Mouse (Mus musculus) liver, embryonic 12.5 days (tissue): ENCODE results near the gene Myo9a. TPM values are rescaled to one million over a fixed set of nuclear protein-coding genes. Genes with fewer than 3 reads are reported as not detected.

Experiments
- ATAC-seq: fragments of 200-750 bp; cut with Nextera tagmentation; 2 replicates; pipeline ENCODE4 v1.8.0; 2017; ENCODE audit warnings: moderate number of reproducible peaks, mild to moderate bottlenecking, moderate library complexity
- H3K27ac ChIP-seq: fragments of 300-500 bp; sonication (generic); 2 replicates; pipeline ENCODE4 v1.5.1; 2016; ENCODE audit warnings: mild to moderate bottlenecking
- H3K27me3 ChIP-seq: fragments of 300-500 bp; sonication (generic); replicated peaks from 2 replicates; pipeline ENCODE4 v1.6.1; 2016; ENCODE audit warnings: mild to moderate bottlenecking, moderate library complexity
- H3K36me3 ChIP-seq: fragments of 300-500 bp; sonication (generic); 2 replicates; pipeline ENCODE4 v1.6.1; 2016; ENCODE audit warnings: mild to moderate bottlenecking, moderate library complexity
- H3K4me1 ChIP-seq: fragments of 300-500 bp; sonication (generic); 2 replicates; pipeline ENCODE4 v1.6.1; 2016
- H3K4me2 ChIP-seq: fragments of 300-500 bp; sonication (generic); 2 replicates; pipeline ENCODE4 v1.6.1; 2016; ENCODE audit warnings: mild to moderate bottlenecking, moderate library complexity
- H3K4me3 ChIP-seq: fragments of 300-500 bp; sonication (generic); 2 replicates; pipeline ENCODE4 v1.5.1; 2016; ENCODE audit warnings: mild to moderate bottlenecking, moderate library complexity
- H3K9ac ChIP-seq: fragments of 300-500 bp; sonication (generic); 2 replicates; pipeline ENCODE4 v1.6.1; 2016; ENCODE audit warnings: mild to moderate bottlenecking, moderate library complexity
- H3K9me3 ChIP-seq: fragments of 300-500 bp; sonication (generic); replicated peaks from 2 replicates; pipeline ENCODE4 v1.6.1; 2016; ENCODE audit warnings: mild to moderate bottlenecking, moderate library complexity
- WGBS: fragments of 180-500 bp; shearing (Covaris S2); methylation state at CpG from one replicate; pipeline ENCODE4 v1.1.7; 2016; ENCODE audit not compliant: insufficient replicate concordance; 5-methylcytosine and 5-hydroxymethylcytosine counted together
- polyA plus RNA-seq: library from polyadenylated mRNA; unstranded; fragments of >200 nt; fragmentation: Nextera tagmentation; extraction: Ambion mirVana; gene quantifications from 2 replicates; pipeline ENCODE4 v1.2.1, GENCODE M21; 2016

The Myo9a gene
- polyA plus RNA-seq, 1 experiment from 2014 or later: 4.9 TPM

- Histone ChIP-seq H3K4me1 (0 out of 2 replicates have a peak, but pooled peaks cover 2% of the 10 kb centered on the region), H3K36me3 (no peaks in the 10 kb centered on the region), H3K4me3 (no peak overlapping the region), H3K4me2 (no peak overlapping the region), H3K27ac (no peak overlapping the region), H3K9me3 (no peaks in the 10 kb centered on the region), H3K27me3 (peaks cover 10% of the 10 kb centered on the region; the same call in 1 of the 2 replicates), H3K9ac (no peak overlapping the region)
- WGBS: 31% methylated on average over 9 of the region's 9 CpGs
- no peak for ATAC-seq
Measured at GRCm38 (mm10) chr9:59941885-59942350, 191.2 kb downstream of the Myo9a start.

GRCm38 (mm10) chr9:59942501-59943085, 191.9 kb downstream of the Myo9a start:
- Histone ChIP-seq H3K36me3 (no peaks in the 10 kb centered on the region), H3K27me3 (peaks cover 10% of the 10 kb centered on the region; the same call in 1 of the 2 replicates), H3K9ac (no peak overlapping the region), H3K9me3 (no peaks in the 10 kb centered on the region), H3K27ac (no peak overlapping the region), H3K4me3 (no peak overlapping the region), H3K4me2 (no peak overlapping the region), H3K4me1 (0 out of 2 replicates have a peak, but pooled peaks cover 2% of the 10 kb centered on the region)
- no peak for ATAC-seq
- WGBS: 44% methylated on average over 5 of the region's 5 CpGs

GRCm38 (mm10) chr9:59943826-59944225, 193.1 kb downstream of the Myo9a start:
- 65% methylated on average over 6 of the region's 6 CpGs for WGBS
- H3K4me1 ChIP-seq: 0 out of 2 replicates have a peak, but pooled peaks cover 2% of the 10 kb centered on the region
- H3K27me3 ChIP-seq: peaks cover 12% of the 10 kb centered on the region; the same call in 1 of the 2 replicates
- H3K27ac ChIP-seq: no peak overlapping the region
- no peaks in the 10 kb centered on the region for H3K9me3 ChIP-seq
- no peaks in the 10 kb centered on the region for H3K36me3 ChIP-seq
- H3K4me3 ChIP-seq: no peak overlapping the region
- ATAC-seq: no peak
- no peak overlapping the region for H3K9ac ChIP-seq
- no peak overlapping the region for H3K4me2 ChIP-seq

GRCm38 (mm10) chr9:59945241-59945640, 194.5 kb downstream of the Myo9a start:
- no peak overlapping the region for H3K4me2 ChIP-seq
- H3K27ac ChIP-seq: no peak overlapping the region
- H3K9me3 ChIP-seq: no peaks in the 10 kb centered on the region
- H3K27me3 ChIP-seq: peaks cover 15% of the 10 kb centered on the region; the same call in 1 of the 2 replicates
- no peaks in the 10 kb centered on the region for H3K36me3 ChIP-seq
- H3K4me1 ChIP-seq: 0 out of 2 replicates have a peak, but pooled peaks cover 2% of the 10 kb centered on the region
- H3K9ac ChIP-seq: no peak overlapping the region
- no peak overlapping the region for H3K4me3 ChIP-seq
- no peak for ATAC-seq
- 55% methylated on average over 3 of the region's 3 CpGs for WGBS

GRCm38 (mm10) chr9:59947271-59947670, 196.6 kb downstream of the Myo9a start:
- Histone ChIP-seq H3K9me3 (no peaks in the 10 kb centered on the region), H3K4me1 (no peaks in the 10 kb centered on the region), H3K27ac (no peak overlapping the region), H3K4me2 (no peak overlapping the region), H3K9ac (no peak overlapping the region), H3K4me3 (no peak overlapping the region), H3K36me3 (no peaks in the 10 kb centered on the region), H3K27me3 (0 out of 2 replicates have a peak, but pooled peaks cover 8% of the 10 kb centered on the region)
- WGBS: 72% methylated on average over 8 of the region's 8 CpGs
- ATAC-seq: no peak

GRCm38 (mm10) chr9:59948226-59948625, 197.5 kb downstream of the Myo9a start:
- no peak for ATAC-seq
- H3K4me1 ChIP-seq: peaks cover 7% of the 10 kb centered on the region; the same call in 1 of the 2 replicates
- H3K4me3 ChIP-seq: no peak overlapping the region
- H3K27me3 ChIP-seq: 0 out of 2 replicates have a peak, but pooled peaks cover 7% of the 10 kb centered on the region
- no peak overlapping the region for H3K4me2 ChIP-seq
- H3K27ac ChIP-seq: no peak overlapping the region
- WGBS: 59% methylated on average over 8 of the region's 8 CpGs
- H3K36me3 ChIP-seq: no peaks in the 10 kb centered on the region
- no peaks in the 10 kb centered on the region for H3K9me3 ChIP-seq
- no peak overlapping the region for H3K9ac ChIP-seq

GRCm38 (mm10) chr9:59948691-59949250, 198.1 kb downstream of the Myo9a start:
- H3K4me1 ChIP-seq: peaks cover 7% of the 10 kb centered on the region; the same call in 1 of the 2 replicates
- H3K27ac ChIP-seq: no peak overlapping the region
- ATAC-seq: no peak
- no peak overlapping the region for H3K4me2 ChIP-seq
- WGBS: 79% methylated on average over 17 of the region's 17 CpGs
- H3K9me3 ChIP-seq: no peaks in the 10 kb centered on the region
- H3K27me3 ChIP-seq: 0 out of 2 replicates have a peak, but pooled peaks cover 5% of the 10 kb centered on the region
- no peaks in the 10 kb centered on the region for H3K36me3 ChIP-seq
- H3K4me3 ChIP-seq: no peak overlapping the region
- H3K9ac ChIP-seq: no peak overlapping the region

- H3K4me3 ChIP-seq: no peak overlapping the region
- ATAC-seq: no peak
- no peak overlapping the region for H3K9ac ChIP-seq
- 0 out of 2 replicates have a peak, but pooled peaks cover 5% of the 10 kb centered on the region for H3K27me3 ChIP-seq
- H3K36me3 ChIP-seq: no peaks in the 10 kb centered on the region
- no peak overlapping the region for H3K27ac ChIP-seq
- no peak overlapping the region for H3K4me2 ChIP-seq
- WGBS: 57% methylated on average over 6 of the region's 6 CpGs
- H3K9me3 ChIP-seq: no peaks in the 10 kb centered on the region
- peaks cover 7% of the 10 kb centered on the region; the same call in 1 of the 2 replicates for H3K4me1 ChIP-seq
Measured at GRCm38 (mm10) chr9:59949511-59949910, 198.8 kb downstream of the Myo9a start.

GRCm38 (mm10) chr9:59949981-59950380, 199.3 kb downstream of the Myo9a start:
- Histone ChIP-seq H3K36me3 (no peaks in the 10 kb centered on the region), H3K4me3 (no peak overlapping the region), H3K9me3 (no peaks in the 10 kb centered on the region), H3K27ac (no peak overlapping the region), H3K4me1 (peaks cover 7% of the 10 kb centered on the region; the same call in 1 of the 2 replicates), H3K27me3 (0 out of 2 replicates have a peak, but pooled peaks cover 5% of the 10 kb centered on the region), H3K9ac (no peak overlapping the region), H3K4me2 (no peak overlapping the region)
- 76% methylated on average over 5 of the region's 5 CpGs for WGBS
- ATAC-seq: no peak

GRCm38 (mm10) chr9:59951001-59951750, 200.5 kb downstream of the Myo9a start:
- H3K36me3 ChIP-seq: no peaks in the 10 kb centered on the region
- peaks cover 7% of the 10 kb centered on the region; the same call in 1 of the 2 replicates for H3K4me1 ChIP-seq
- no peaks in the 10 kb centered on the region for H3K9me3 ChIP-seq
- H3K27me3 ChIP-seq: peaks cover 5% of the 10 kb centered on the region; the same call in 1 of the 2 replicates
- WGBS: 77% methylated on average over 9 of the region's 9 CpGs
- no peak overlapping the region for H3K27ac ChIP-seq
- H3K9ac ChIP-seq: no peak overlapping the region
- no peak overlapping the region for H3K4me3 ChIP-seq
- no peak overlapping the region for H3K4me2 ChIP-seq
- ATAC-seq: no peak

GRCm38 (mm10) chr9:59951943-59952342, 201.2 kb downstream of the Myo9a start:
- no peak for ATAC-seq
- H3K27me3 ChIP-seq: peaks cover 5% of the 10 kb centered on the region; the same call in 1 of the 2 replicates
- no peaks in the 10 kb centered on the region for H3K9me3 ChIP-seq
- no peak overlapping the region for H3K9ac ChIP-seq
- H3K4me1 ChIP-seq: peaks cover 7% of the 10 kb centered on the region; the same call in 1 of the 2 replicates
- no peak overlapping the region for H3K4me3 ChIP-seq
- no peaks in the 10 kb centered on the region for H3K36me3 ChIP-seq
- H3K4me2 ChIP-seq: no peak overlapping the region
- WGBS: 52% methylated on average over 4 of the region's 4 CpGs
- H3K27ac ChIP-seq: no peak overlapping the region
